Comparison of ENCODE assay signal across 12 mouse cellular contexts in the genomic region with DNA sequence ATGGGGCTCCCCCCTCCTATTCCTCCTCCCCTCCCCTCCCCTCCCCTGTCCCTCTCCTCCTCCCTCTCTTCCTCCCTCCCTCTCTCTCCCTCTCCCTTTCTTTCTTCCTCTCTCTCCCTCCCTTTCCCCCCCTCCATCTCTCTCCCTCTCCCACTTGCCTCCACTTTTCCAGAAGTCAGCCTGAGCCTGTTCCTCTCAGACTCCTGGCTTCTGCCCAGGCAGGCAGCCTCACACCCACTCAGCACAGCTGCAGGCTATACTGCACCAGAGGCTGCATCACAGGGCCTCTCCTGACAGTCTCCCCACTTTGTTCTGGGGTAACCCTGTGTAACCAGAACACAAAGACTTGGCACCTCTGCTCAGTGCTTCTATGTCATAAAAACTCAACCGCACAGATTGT.
DNase-seq lines count a peak whose midpoint lies in the region; ATAC-seq lines count a peak whose summit lies in the region.
"Had no signal": no experiment of that assay in that cellular context is flagged by ENCODE, and none has a peak within 500 bp of the region (broad histone marks: within the 10 kb centered on the region; RNA-seq: fewer than 3 reads in every experiment).

No protein-coding gene starts in this region.

- WGBS in heart, embryonic 12.5 days = 84% methylated on average over 1 of the region's 1 CpGs
- WGBS in midbrain, embryonic 11.5 days = 73% methylated on average over 1 of the region's 1 CpGs
- 70% methylated on average over 1 of the region's 1 CpGs for WGBS in midbrain, embryonic 15.5 days
- 70% methylated on average over 1 of the region's 1 CpGs for WGBS in stomach, embryonic 15.5 days

- H3K36me3 ChIP-seq in heart, embryonic 12.5 days = no peaks in the 10 kb centered on the region
- no peaks in the 10 kb centered on the region for H3K36me3 ChIP-seq in midbrain, embryonic 11.5 days (ENCODE audit: control insufficient read depth, insufficient read depth, low read length)
- H3K36me3 ChIP-seq in midbrain, embryonic 15.5 days (replicated peaks) = no peaks in the 10 kb centered on the region
- no peaks in the 10 kb centered on the region for H3K36me3 ChIP-seq in stomach, embryonic 15.5 days

- H3K4me3 ChIP-seq in heart, embryonic 12.5 days = no peak overlapping the region
- H3K4me3 ChIP-seq in midbrain, embryonic 11.5 days (ENCODE audit: low read depth, low read length) = no peak overlapping the region
- no peak overlapping the region for H3K4me3 ChIP-seq in midbrain, embryonic 15.5 days
- H3K4me3 ChIP-seq in stomach, embryonic 15.5 days (replicated peaks) = no peak overlapping the region

- no peaks in the 10 kb centered on the region for H3K4me1 ChIP-seq in heart, embryonic 12.5 days (replicated peaks)
- H3K4me1 ChIP-seq in midbrain, embryonic 11.5 days (ENCODE audit: control insufficient read depth, insufficient read depth, low read length) = no peaks in the 10 kb centered on the region
- H3K4me1 ChIP-seq in midbrain, embryonic 15.5 days = no peaks in the 10 kb centered on the region
- 0 out of 2 replicates have a peak, but pooled peaks cover 6% of the 10 kb centered on the region for H3K4me1 ChIP-seq in stomach, embryonic 15.5 days

- no peak overlapping the region for H3K27ac ChIP-seq in heart, embryonic 12.5 days (ENCODE audit: poor library complexity, severe bottlenecking)
- no peak overlapping the region for H3K27ac ChIP-seq in midbrain, embryonic 11.5 days (ENCODE audit: low read depth, low read length)
- no peak overlapping the region for H3K27ac ChIP-seq in midbrain, embryonic 15.5 days
- no peak overlapping the region for H3K27ac ChIP-seq in stomach, embryonic 15.5 days
- H3K27ac ChIP-seq: hindbrain, postnatal 0 days had no signal

- H3K9ac ChIP-seq in heart, embryonic 12.5 days = no peak overlapping the region
- H3K9ac ChIP-seq in midbrain, embryonic 11.5 days (ENCODE audit: low read length) = no peak overlapping the region
- no peak overlapping the region for H3K9ac ChIP-seq in midbrain, embryonic 15.5 days
- no peak overlapping the region for H3K9ac ChIP-seq in stomach, embryonic 15.5 days

- H3K27me3 ChIP-seq in heart, embryonic 12.5 days (replicated peaks) = no peaks in the 10 kb centered on the region
- no peaks in the 10 kb centered on the region for H3K27me3 ChIP-seq in midbrain, embryonic 11.5 days (ENCODE audit: control insufficient read depth, insufficient read depth, low read length)
- H3K27me3 ChIP-seq in midbrain, embryonic 15.5 days (replicated peaks) = no peaks in the 10 kb centered on the region
- no peaks in the 10 kb centered on the region for H3K27me3 ChIP-seq in stomach, embryonic 15.5 days (replicated peaks)

- intact Hi-C loops in heart, postnatal 10 days (cut with DNase I) = no loop called here

- H3K9me3 ChIP-seq in heart, embryonic 12.5 days (replicated peaks) = no peaks in the 10 kb centered on the region
- H3K9me3 ChIP-seq in midbrain, embryonic 11.5 days (ENCODE audit: control insufficient read depth, low read length) = no peaks in the 10 kb centered on the region
- H3K9me3 ChIP-seq in midbrain, embryonic 15.5 days = no peaks in the 10 kb centered on the region
- H3K9me3 ChIP-seq in stomach, embryonic 15.5 days = no peaks in the 10 kb centered on the region

- no peak overlapping the region for H3K4me2 ChIP-seq in heart, embryonic 12.5 days
- H3K4me2 ChIP-seq in midbrain, embryonic 11.5 days = no peak overlapping the region
- H3K4me2 ChIP-seq in midbrain, embryonic 15.5 days = no peak overlapping the region
- H3K4me2 ChIP-seq in stomach, embryonic 15.5 days = no peak overlapping the region
- H3K4me2 ChIP-seq: liver, embryonic 11.5 days had no signal

- ATAC-seq in heart, embryonic 12.5 days (ENCODE audit: insufficient number of reproducible peaks, low FRiP score) = no peak
- no peak for ATAC-seq in midbrain, embryonic 11.5 days (ENCODE audit: low FRiP score)
- no peak for ATAC-seq in midbrain, embryonic 15.5 days (replicated peaks)
- ATAC-seq in stomach, embryonic 15.5 days (ENCODE audit: insufficient read depth, low FRiP score, low read depth) = peak; percentile 65; the same call in 1 of the 2 replicates
- ATAC-seq: hindbrain, postnatal 0 days had no signal

- DNase-seq in heart, postnatal 10 days = peak; percentile 35 to 49
- DNase-seq in midbrain, embryonic 11.5 days (ENCODE audit: low spot score, missing footprints) = peak; percentile 73
- peak; percentile 64 to 82 for DNase-seq in left cerebral cortex, adult 18-20 months (ENCODE audit: low spot score in 2 of 2)
- DNase-seq in ovary, adult 18-20 months (ENCODE audit: low spot score) = no peak
- DNase-seq in adrenal gland, adult 8-10 months = no peak
- DNase-seq: cerebellum, adult 11 months; midbrain, embryonic 14.5 days had no signal

Comparison
In these comparisons a context has a peak if more than half of its experiments do, and no peak if none do; other contexts are left out.
1. DNase-seq: peak in heart, postnatal 10 days (2 of 2), midbrain, embryonic 11.5 days (single experiment) and left cerebral cortex, adult 18-20 months (2 of 2); none in ovary, adult 18-20 months (single experiment) and adrenal gland, adult 8-10 months (single experiment).